Mouse (Mus musculus) embryonic facial prominence, embryonic 11.5 days (tissue): ENCODE data around the gene Meox1. TPM values are rescaled to one million over a fixed set of nuclear protein-coding genes. Genes with fewer than 3 reads are reported as not detected.

Experiments
- ATAC-seq: fragments of 200-750 bp; cut with Nextera tagmentation; replicated peaks from 2 replicates; pipeline ENCODE4 v1.8.0; 2017; ENCODE audit warnings: low read depth; ENCODE audit not compliant: insufficient number of reproducible peaks, low FRiP score, low TSS enrichment
- DNase-seq: peaks from one replicate; pipeline ENCODE4 v3.0.0-alpha.2; 2015; ENCODE audit warnings: low spot score
- H3K27ac ChIP-seq: fragments of 300-500 bp; sonication (generic); replicated peaks from 2 replicates; pipeline ENCODE4 v1.5.1; 2014; ENCODE audit warnings: mild to moderate bottlenecking, low read depth, low read length, control low read depth
- H3K27me3 ChIP-seq: fragments of 300-500 bp; sonication (generic); 2 replicates; pipeline ENCODE4 v1.6.1; 2014; ENCODE audit warnings: mild to moderate bottlenecking, low read length, moderate library complexity, mixed read lengths; ENCODE audit not compliant: control insufficient read depth, insufficient read depth
- H3K36me3 ChIP-seq: fragments of 300-500 bp; sonication (generic); replicated peaks from 2 replicates; pipeline ENCODE4 v1.6.1; 2014; ENCODE audit warnings: low read depth, mild to moderate bottlenecking, low read length, moderate library complexity, mixed read lengths; ENCODE audit not compliant: control insufficient read depth, insufficient read depth
- H3K4me1 ChIP-seq: fragments of 300-500 bp; sonication (generic); 2 replicates; pipeline ENCODE4 v1.6.1; 2014; ENCODE audit warnings: low read length, mixed read lengths; ENCODE audit not compliant: control insufficient read depth, insufficient read depth
- H3K4me2 ChIP-seq: fragments of 300-500 bp; sonication (generic); 2 replicates; pipeline ENCODE4 v1.6.1; 2014; ENCODE audit warnings: low read depth, mild to moderate bottlenecking, control low read depth, low read length, moderate library complexity
- H3K4me3 ChIP-seq: fragments of 300-500 bp; sonication (generic); 2 replicates; pipeline ENCODE4 v1.5.1; 2014; ENCODE audit warnings: low read depth, low read length, control low read depth
- H3K9ac ChIP-seq: fragments of 300-500 bp; sonication (generic); replicated peaks from 2 replicates; pipeline ENCODE4 v1.6.1; 2014; ENCODE audit warnings: mild to moderate bottlenecking, control low read depth, low read length
- H3K9me3 ChIP-seq: fragments of 300-500 bp; sonication (generic); replicated peaks from 2 replicates; pipeline ENCODE4 v1.6.1; 2016; ENCODE audit warnings: mild to moderate bottlenecking, low read length, inconsistent platforms, mixed read lengths; ENCODE audit not compliant: control insufficient read depth
- WGBS: fragments of 180-500 bp; shearing (Covaris S2); extraction: QIAGEN DNeasy Blood & Tissue Kit; methylation state at CpG from one replicate; pipeline ENCODE4 v1.1.7; 2014; 5-methylcytosine and 5-hydroxymethylcytosine counted together
- polyA plus RNA-seq: library from polyadenylated mRNA; unstranded; fragments of >200 nt; fragmentation: Nextera tagmentation; extraction: Ambion mirVana; gene quantifications from 2 replicates; pipeline ENCODE4 v1.2.1, GENCODE M21; 2014

Gene Meox1
- polyA plus RNA-seq, 1 experiment from 2014 or later, result 6.0 TPM

DNA sequence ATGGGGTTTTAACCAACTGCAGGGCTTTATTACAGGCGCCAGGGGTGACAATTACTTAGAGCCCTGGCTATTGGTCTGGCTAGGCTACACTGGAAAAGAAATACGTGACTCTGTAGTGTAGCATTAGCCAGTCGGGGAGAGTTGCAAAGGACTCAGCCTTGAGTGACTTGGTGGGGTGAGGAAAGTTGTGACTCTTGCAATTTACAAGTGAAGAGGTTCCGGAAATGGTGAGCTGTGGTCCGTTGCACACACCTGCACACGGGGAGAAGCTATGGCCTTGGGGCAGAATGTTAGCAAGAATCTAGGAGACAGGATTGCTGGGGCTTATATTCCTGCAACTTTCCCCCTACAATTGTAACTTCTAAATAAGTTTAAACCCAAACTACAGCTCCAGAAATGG, 31.5 kb upstream of the Meox1 start:
- WGBS, result 69% methylated on average over 6 of the region's 6 CpGs
- Histone ChIP-seq H3K4me1 (no peaks in the 10 kb centered on the region), H3K27ac (no peak overlapping the region), H3K4me3 (no peak overlapping the region), H3K4me2 (no peak overlapping the region), H3K36me3 (no peaks in the 10 kb centered on the region), H3K9me3 (no peaks in the 10 kb centered on the region), H3K9ac (no peak overlapping the region), H3K27me3 (no peaks in the 10 kb centered on the region; the same call in 1 of the 2 replicates)
- no peak for ATAC-seq
- DNase-seq, result no peak

- DNase-seq, result no peak
- ATAC-seq, result no peak
- WGBS, result 82% methylated on average over 16 of the region's 19 CpGs
Measured at GRCm38 (mm10) chr11:101924441-101924976, 30.3 kb upstream of the Meox1 start.

DNA sequence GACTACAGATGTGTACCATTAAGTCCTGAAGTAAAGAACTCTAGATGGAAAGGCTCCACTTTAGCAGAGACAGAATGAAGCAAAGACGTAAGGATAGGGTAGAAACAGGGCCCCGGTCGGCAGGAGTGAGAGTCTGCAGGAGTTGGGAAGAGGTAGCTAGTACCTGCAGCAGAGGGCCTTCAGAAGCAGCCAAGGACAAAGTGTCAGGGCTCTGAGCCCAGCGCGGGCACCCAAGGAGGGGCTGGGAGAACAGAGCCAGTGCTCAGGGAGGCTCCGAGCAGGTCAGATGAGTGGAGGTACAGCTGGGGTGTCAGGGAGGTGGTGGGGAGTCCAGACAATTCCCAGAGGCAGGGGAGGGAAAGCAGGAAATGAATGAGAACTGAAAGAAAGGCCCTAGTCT, 29.8 kb upstream of the Meox1 start:
- no peak overlapping the region for H3K4me3 ChIP-seq
- H3K4me1 ChIP-seq, result no peaks in the 10 kb centered on the region
- no peak overlapping the region for H3K4me2 ChIP-seq
- H3K9ac ChIP-seq, result no peak overlapping the region
- H3K9me3 ChIP-seq, result no peaks in the 10 kb centered on the region
- no peak overlapping the region for H3K27ac ChIP-seq
- ATAC-seq, result no peak
- no peaks in the 10 kb centered on the region for H3K36me3 ChIP-seq
- DNase-seq, result no peak
- H3K27me3 ChIP-seq, result no peaks in the 10 kb centered on the region
- 73% methylated on average over 6 of the region's 6 CpGs for WGBS

More at GRCm38 (mm10) chr11:101924441-101924976, 30.3 kb upstream of the Meox1 start:
- Histone ChIP-seq H3K27me3 (no peaks in the 10 kb centered on the region), H3K4me3 (no peak overlapping the region), H3K9ac (no peak overlapping the region), H3K4me2 (no peak overlapping the region), H3K9me3 (no peaks in the 10 kb centered on the region), H3K27ac (no peak overlapping the region), H3K4me1 (no peaks in the 10 kb centered on the region), H3K36me3 (no peaks in the 10 kb centered on the region)

GRCm38 (mm10) chr11:101921361-101921952, 27.3 kb upstream of the Meox1 start:
- no peaks in the 10 kb centered on the region for H3K27me3 ChIP-seq
- no peak for DNase-seq
- H3K9me3 ChIP-seq, result no peaks in the 10 kb centered on the region
- H3K9ac ChIP-seq, result no peak overlapping the region
- H3K4me1 ChIP-seq, result no peaks in the 10 kb centered on the region
- no peaks in the 10 kb centered on the region for H3K36me3 ChIP-seq
- ATAC-seq, result no peak
- 84% methylated on average over 12 of the region's 12 CpGs for WGBS
- no peak overlapping the region for H3K4me3 ChIP-seq
- no peak overlapping the region for H3K27ac ChIP-seq
- H3K4me2 ChIP-seq, result no peak overlapping the region

GRCm38 (mm10) chr11:101919660-101920059, 25.5 kb upstream of the Meox1 start:
- DNase-seq, result peak; percentile 88
- H3K36me3 ChIP-seq, result no peaks in the 10 kb centered on the region
- no peak overlapping the region for H3K27ac ChIP-seq
- ATAC-seq, result peak; percentile 65
- H3K4me1 ChIP-seq, result no peaks in the 10 kb centered on the region
- no peak overlapping the region for H3K4me2 ChIP-seq
- H3K9ac ChIP-seq, result no peak overlapping the region
- 3% methylated on average over 6 of the region's 6 CpGs for WGBS
- H3K9me3 ChIP-seq, result no peaks in the 10 kb centered on the region
- H3K27me3 ChIP-seq, result no peaks in the 10 kb centered on the region
- H3K4me3 ChIP-seq, result no peak overlapping the region

- ATAC-seq (no peak), DNase-seq (no peak)
- Histone ChIP-seq H3K4me3 (no peak overlapping the region), H3K4me1 (no peaks in the 10 kb centered on the region), H3K36me3 (no peaks in the 10 kb centered on the region), H3K4me2 (no peak overlapping the region), H3K27ac (no peak overlapping the region), H3K27me3 (no peaks in the 10 kb centered on the region), H3K9ac (no peak overlapping the region), H3K9me3 (no peaks in the 10 kb centered on the region)
- WGBS, result 70% methylated on average over 3 of the region's 3 CpGs
Measured at GRCm38 (mm10) chr11:101918609-101919008, 24.4 kb upstream of the Meox1 start.

DNA sequence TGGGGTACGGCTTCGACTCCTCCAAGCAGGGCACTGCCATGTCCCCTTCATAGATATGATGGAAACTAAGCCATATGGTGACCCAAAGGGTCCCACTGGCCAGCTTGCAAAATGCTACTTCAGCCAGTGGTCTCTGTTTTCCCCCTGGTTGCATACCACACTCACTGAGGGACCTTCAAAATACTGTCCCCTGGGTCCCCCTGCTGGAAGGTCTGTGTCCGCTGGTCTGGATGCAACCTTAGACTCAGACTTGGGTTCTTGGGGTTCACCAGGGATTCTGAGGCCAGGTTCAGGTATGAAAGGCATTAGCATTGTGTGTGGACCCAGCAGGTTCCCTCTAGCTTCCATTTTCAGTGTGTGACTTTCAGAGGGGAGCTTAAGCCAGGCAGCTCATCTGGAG, 22.6 kb upstream of the Meox1 start:
- no peaks in the 10 kb centered on the region for H3K36me3 ChIP-seq
- ATAC-seq, result no peak
- H3K27me3 ChIP-seq, result no peaks in the 10 kb centered on the region
- DNase-seq, result no peak
- no peaks in the 10 kb centered on the region for H3K4me1 ChIP-seq
- H3K4me3 ChIP-seq, result no peak overlapping the region
- no peak overlapping the region for H3K4me2 ChIP-seq
- H3K27ac ChIP-seq, result no peak overlapping the region
- no peak overlapping the region for H3K9ac ChIP-seq
- H3K9me3 ChIP-seq, result no peaks in the 10 kb centered on the region
- WGBS, result 70% methylated on average over 3 of the region's 3 CpGs

DNA sequence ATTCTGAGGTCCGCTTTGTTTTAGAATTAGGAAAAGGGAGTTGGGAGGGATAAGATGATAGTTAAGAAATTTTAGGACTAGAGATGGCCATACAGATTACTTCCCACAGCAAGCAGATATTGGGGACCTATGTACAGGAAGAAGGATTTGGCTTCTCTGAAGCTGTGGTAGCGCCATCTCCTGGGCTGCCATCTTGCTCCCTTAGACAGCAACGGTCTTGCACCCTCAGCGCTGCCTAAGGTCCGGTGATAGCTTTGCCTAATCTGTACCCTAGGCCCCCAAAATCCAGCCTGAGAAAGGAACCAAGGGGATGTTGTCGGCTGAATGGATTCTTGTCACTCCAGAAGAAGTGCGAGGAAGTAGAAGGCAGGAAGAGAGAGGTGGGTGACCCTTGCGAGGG, 19.4 kb upstream of the Meox1 start:
- H3K27ac ChIP-seq, result no peak overlapping the region
- no peaks in the 10 kb centered on the region for H3K27me3 ChIP-seq
- H3K9ac ChIP-seq, result no peak overlapping the region
- no peak overlapping the region for H3K4me2 ChIP-seq
- no peaks in the 10 kb centered on the region for H3K9me3 ChIP-seq
- DNase-seq, result no peak
- H3K36me3 ChIP-seq, result no peaks in the 10 kb centered on the region
- H3K4me3 ChIP-seq, result no peak overlapping the region
- no peaks in the 10 kb centered on the region; the same call in 1 of the 2 replicates for H3K4me1 ChIP-seq
- no peak for ATAC-seq
- WGBS, result 62% methylated on average over 8 of the region's 8 CpGs
